Mouse (Mus musculus) midbrain, embryonic 15.5 days (tissue): Measurements from ENCODE around the gene Gm10153. TPM values are rescaled to one million over a fixed set of nuclear protein-coding genes. Genes with fewer than 3 reads are reported as not detected.

Experiments
- polyA plus RNA-seq: library from polyadenylated mRNA; unstranded; fragments of >200 nt; fragmentation: Nextera tagmentation; extraction: Ambion mirVana; gene quantifications from 2 replicates; pipeline ENCODE4 v1.2.1, GENCODE M21; 2015

The Gm10153 gene
- polyA plus RNA-seq, 1 experiment from 2014 or later = not detected

Other genes with a start within 250 kb of the Gm10153 start
- 24.7 and 25.9 TPM in 2 replicates for gene Brsk2, start 240.6 kb downstream of the Gm10153 start, polyA plus RNA-seq
- gene Mob2, start 129.3 kb downstream of the Gm10153 start, polyA plus RNA-seq = 53.9 and 57.8 TPM in 2 replicates
- 134 and 135 TPM in 2 replicates for gene Dusp8, start 94.5 kb downstream of the Gm10153 start, polyA plus RNA-seq
- 0.36 and 0.65 TPM in 2 replicates for gene Gm45618, start 69.7 kb downstream of the Gm10153 start, polyA plus RNA-seq
- not detected in 2 replicates for gene Gm39115, start 54.4 kb downstream of the Gm10153 start, polyA plus RNA-seq
- gene Gm45337, start 45.8 kb downstream of the Gm10153 start, polyA plus RNA-seq = not detected in 2 replicates
- not detected in 2 replicates for gene Gm29735, start 33.3 kb downstream of the Gm10153 start, polyA plus RNA-seq
- not detected in 2 replicates for gene Gm4553, start 24.6 kb downstream of the Gm10153 start, polyA plus RNA-seq
- not detected in 2 replicates for gene Krtap5-2, start 14.4 kb downstream of the Gm10153 start, polyA plus RNA-seq
- not detected in 2 replicates for gene Krtap5-3, start 11.0 kb upstream of the Gm10153 start, polyA plus RNA-seq
- gene Gm7579, start 21.5 kb upstream of the Gm10153 start, polyA plus RNA-seq = not detected in 2 replicates
- gene Krtap5-5, start 39.6 kb upstream of the Gm10153 start, polyA plus RNA-seq = not detected in 2 replicates
- gene Gm40460, start 50.7 kb upstream of the Gm10153 start, polyA plus RNA-seq = not detected in 2 replicates
- not detected in 2 replicates for gene Gm2431, start 68.0 kb upstream of the Gm10153 start, polyA plus RNA-seq
- not detected in 2 replicates for gene Gm4559, start 84.0 kb upstream of the Gm10153 start, polyA plus RNA-seq
- gene Krtap5-1, start 106.7 kb upstream of the Gm10153 start, polyA plus RNA-seq = not detected in 2 replicates
- gene Krtap5-4, start 113.2 kb upstream of the Gm10153 start, polyA plus RNA-seq = not detected in 2 replicates
- gene Ifitm10, start 183.4 kb upstream of the Gm10153 start, polyA plus RNA-seq = 9.5 and 10.1 TPM in 2 replicates
- gene Gm49369, start 192.3 kb upstream of the Gm10153 start, polyA plus RNA-seq = 1.4 and 4.4 TPM in 2 replicates
- 254 and 288 TPM in 2 replicates for gene Ctsd, start 197.6 kb upstream of the Gm10153 start, polyA plus RNA-seq
- gene Syt8, start 244.5 kb upstream of the Gm10153 start, polyA plus RNA-seq = not detected in 2 replicates